Mouse (Mus musculus) spleen, adult 12 weeks (tissue): ENCODE measurements around the gene Gm11992.

Source experiments
- DNase-seq: peaks from one replicate; pipeline ENCODE4 v3.0.0; 2022; ENCODE audit warnings: low spot score

Gene Gm11992

GRCm38 (mm10) chr11:9115367-9116120, 67.2 kb downstream of the Gm11992 start:
- DNase-seq = no peak

- DNase-seq = no peak
Measured at GRCm38 (mm10) chr11:9116121-9116520, 67.7 kb downstream of the Gm11992 start.

- no peak for DNase-seq
Measured at GRCm38 (mm10) chr11:9116916-9117315, 68.5 kb downstream of the Gm11992 start.

- no peak for DNase-seq
Measured at GRCm38 (mm10) chr11:9117358-9118049, 69.1 kb downstream of the Gm11992 start.

DNA sequence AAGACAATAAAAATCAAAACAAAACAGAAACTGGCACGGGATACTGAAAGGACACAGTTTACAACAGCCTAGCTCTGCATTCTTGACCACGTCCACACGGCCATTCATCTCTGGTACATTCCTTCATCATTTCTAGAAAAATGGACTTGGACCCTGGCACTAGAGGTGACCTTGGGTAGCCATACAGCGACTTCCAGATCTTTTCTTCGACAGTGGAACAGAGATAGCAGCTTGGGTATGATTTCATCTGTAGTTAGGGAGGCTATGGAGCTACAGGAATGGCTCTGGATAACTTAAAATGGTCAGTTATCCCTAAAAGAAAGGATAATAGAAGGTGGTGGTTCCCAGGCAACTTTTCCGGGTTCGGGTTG, 69.6 kb downstream of the Gm11992 start, which contains the start of gene Upp1:
Gene Upp1 (plus strand): TSS at position 54 of the 371 bp plus-strand sequence.
- no peak for DNase-seq

GRCm38 (mm10) chr11:9118421-9119121, 70.2 kb downstream of the Gm11992 start:
- DNase-seq = no peak
